Mouse (Mus musculus) intestine, postnatal 0 days (tissue): Measurements from ENCODE around the gene Rpl6. TPM values are rescaled to one million over a fixed set of nuclear protein-coding genes. Genes with fewer than 3 reads are reported as not detected.
"Not testable (repeated sequence)": the region's sequence is repeated elsewhere in the genome, so short reads cannot be mapped to it uniquely, and the experiment has no call there.

Source experiments
- ATAC-seq: fragments of 200-750 bp; cut with Nextera tagmentation; 2 replicates; pipeline ENCODE4 v1.8.0; 2017; ENCODE audit warnings: mild to moderate bottlenecking, moderate TSS enrichment, moderate library complexity
- H3K27ac ChIP-seq: fragments of 300-500 bp; sonication (generic); 2 replicates; pipeline ENCODE4 v1.5.1; 2014; ENCODE audit warnings: mild to moderate bottlenecking, low read depth, low read length, moderate library complexity
- H3K27me3 ChIP-seq: fragments of 300-500 bp; sonication (generic); replicated peaks from 2 replicates; pipeline ENCODE4 v1.6.1; 2014; ENCODE audit warnings: low read length, mixed read lengths; ENCODE audit not compliant: control insufficient read depth, insufficient read depth
- H3K36me3 ChIP-seq: fragments of 300-500 bp; sonication (generic); 2 replicates; pipeline ENCODE4 v1.6.1; 2014; ENCODE audit warnings: mild to moderate bottlenecking, moderate library complexity; ENCODE audit not compliant: control insufficient read depth, insufficient read depth
- H3K4me1 ChIP-seq: fragments of 300-500 bp; sonication (generic); replicated peaks from 2 replicates; pipeline ENCODE4 v1.6.1; 2014; ENCODE audit warnings: antibody characterized with exemption, low read length, mixed read lengths; ENCODE audit not compliant: control insufficient read depth, insufficient read depth
- H3K4me2 ChIP-seq: fragments of 300-500 bp; sonication (generic); replicated peaks from 2 replicates; pipeline ENCODE4 v1.6.1; 2014; ENCODE audit warnings: low read depth, mild to moderate bottlenecking, moderate library complexity
- H3K4me3 ChIP-seq: fragments of 300-500 bp; sonication (generic); 2 replicates; pipeline ENCODE4 v1.5.1; 2014; ENCODE audit warnings: low read depth, low read length
- H3K9ac ChIP-seq: fragments of 300-500 bp; sonication (generic); 2 replicates; pipeline ENCODE4 v1.6.1; 2014; ENCODE audit warnings: mild to moderate bottlenecking, low read depth, low read length
- H3K9me3 ChIP-seq: fragments of 300-500 bp; sonication (generic); 2 replicates; pipeline ENCODE4 v1.6.1; 2016; ENCODE audit warnings: mixed run types; ENCODE audit not compliant: control insufficient read depth
- CTCF ChIP-seq: sonication (generic); IDR thresholded peaks from 2 replicates; pipeline ENCODE4 v1.5.1; 2016; ENCODE audit warnings: low read depth, mild to moderate bottlenecking, control low read depth, antibody characterized with exemption, moderate library complexity
- WGBS: fragments of 180-500 bp; shearing (Covaris S2); extraction: QIAGEN DNeasy Blood & Tissue Kit; methylation state at CpG from one replicate; pipeline ENCODE4 v1.1.7; 2014; 5-methylcytosine and 5-hydroxymethylcytosine counted together
- polyA plus RNA-seq: library from polyadenylated mRNA; unstranded; fragments of >200 nt; fragmentation: Nextera tagmentation; extraction: Ambion mirVana; gene quantifications from 2 replicates; pipeline ENCODE4 v1.2.1, GENCODE M21; 2015

Rpl6 gene
- polyA plus RNA-seq, 1 experiment from 2014 or later, result 359 TPM

DNA sequence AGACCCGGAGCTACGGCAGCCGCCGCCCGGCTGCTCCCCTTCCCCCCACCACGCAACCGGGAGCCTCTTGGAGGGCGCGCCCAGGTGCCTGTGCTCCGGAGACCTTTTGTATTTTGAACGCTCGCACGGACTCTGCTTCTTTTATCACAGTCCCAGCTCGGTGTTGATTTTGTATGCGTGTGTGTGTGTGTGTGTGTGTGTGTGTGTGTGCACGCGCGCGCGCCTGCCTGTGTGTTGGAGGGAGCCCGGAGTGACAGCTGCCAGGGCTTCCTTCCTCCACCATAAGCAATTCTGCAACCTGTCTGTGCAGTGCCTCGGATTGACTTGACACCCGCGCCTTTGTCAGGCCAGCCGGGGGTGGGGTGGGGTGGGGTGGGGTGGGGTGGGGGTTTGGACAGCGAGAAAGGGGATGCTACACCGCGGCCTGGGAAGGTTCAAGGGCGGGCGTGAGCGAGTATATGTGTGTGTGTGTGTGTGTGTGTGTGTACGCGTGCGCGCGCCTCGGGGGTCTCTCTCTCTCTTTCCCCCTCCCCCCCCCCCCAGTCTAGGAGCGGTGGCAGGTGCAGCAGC, 16.5 kb downstream of the Rpl6 start:
- Histone ChIP-seq H3K36me3 (no peaks in the 10 kb centered on the region), H3K4me2 (peak overlapping the region; percentile 78), H3K9me3 (no peaks in the 10 kb centered on the region), H3K4me1 (no peaks in the 10 kb centered on the region), H3K27ac (peak overlapping the region; percentile 94), H3K27me3 (no peaks in the 10 kb centered on the region), H3K9ac (peak overlapping the region; percentile 95), H3K4me3 (peak overlapping the region; percentile 94)
- no peak for TF ChIP-seq CTCF
- peak; percentile 59 for ATAC-seq
- WGBS, result under 1% methylated on average over 36 of the region's 38 CpGs

DNA sequence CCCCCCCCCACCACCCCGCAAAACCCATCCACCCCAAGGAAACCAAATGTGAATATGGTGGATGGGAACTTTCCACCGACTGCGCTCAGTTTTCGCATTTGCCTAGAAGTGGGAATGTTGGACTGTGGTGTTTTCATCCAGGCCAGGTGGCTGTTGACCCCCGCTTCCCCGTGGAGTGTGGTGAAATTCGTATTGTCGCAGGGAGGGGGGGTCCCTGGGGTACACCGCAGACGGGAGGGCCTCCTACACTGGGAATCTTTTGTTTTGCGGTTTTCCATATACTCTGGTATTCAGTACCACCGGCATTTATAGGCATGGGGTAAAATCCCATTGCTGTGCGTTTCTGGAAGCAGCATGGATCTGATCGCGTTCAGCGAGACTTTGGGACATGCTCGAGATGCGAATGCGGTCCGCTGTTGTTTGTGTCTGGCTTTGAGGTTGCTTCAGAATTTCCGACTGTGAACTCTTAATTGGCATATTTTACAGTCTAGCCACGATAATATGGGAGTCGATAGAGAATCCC, 17.1 kb downstream of the Rpl6 start:
- TF ChIP-seq CTCF, result no peak
- Histone ChIP-seq H3K27ac (no peak overlapping the region), H3K27me3 (no peaks in the 10 kb centered on the region), H3K4me3 (peak overlapping the region; percentile 94), H3K36me3 (no peaks in the 10 kb centered on the region), H3K4me2 (peak overlapping the region; percentile 78), H3K9ac (no peak overlapping the region), H3K4me1 (no peaks in the 10 kb centered on the region), H3K9me3 (no peaks in the 10 kb centered on the region)
- ATAC-seq, result no peak
- 20% methylated on average over 23 of the region's 23 CpGs for whole genome bisulfite sequencing

DNA sequence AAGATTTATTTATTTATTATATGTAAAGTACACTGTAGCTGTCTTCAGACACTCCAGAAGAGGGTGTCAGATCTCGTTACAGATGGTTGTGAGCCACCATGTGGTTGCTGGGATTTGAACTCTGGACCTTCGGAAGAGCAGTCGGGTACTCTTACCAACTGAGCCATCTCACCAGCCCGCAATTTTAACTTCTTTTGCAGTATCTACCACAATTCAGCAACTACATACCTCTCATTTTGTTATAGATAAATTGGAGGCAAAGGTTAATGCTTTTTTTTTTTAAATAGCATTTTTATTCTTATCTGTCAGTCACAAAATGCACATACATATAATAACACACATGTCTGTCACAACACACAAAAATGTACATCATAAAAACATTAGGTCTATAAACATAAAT, 19.7 kb downstream of the Rpl6 start:
- H3K4me3 ChIP-seq, H3K9ac ChIP-seq, H3K27ac ChIP-seq, H3K4me2 ChIP-seq, ATAC-seq, H3K4me1 ChIP-seq, H3K27me3 ChIP-seq, H3K36me3 ChIP-seq, H3K9me3 ChIP-seq: not testable (repeated sequence)
- 80% methylated on average over 3 of the region's 4 CpGs for WGBS

DNA sequence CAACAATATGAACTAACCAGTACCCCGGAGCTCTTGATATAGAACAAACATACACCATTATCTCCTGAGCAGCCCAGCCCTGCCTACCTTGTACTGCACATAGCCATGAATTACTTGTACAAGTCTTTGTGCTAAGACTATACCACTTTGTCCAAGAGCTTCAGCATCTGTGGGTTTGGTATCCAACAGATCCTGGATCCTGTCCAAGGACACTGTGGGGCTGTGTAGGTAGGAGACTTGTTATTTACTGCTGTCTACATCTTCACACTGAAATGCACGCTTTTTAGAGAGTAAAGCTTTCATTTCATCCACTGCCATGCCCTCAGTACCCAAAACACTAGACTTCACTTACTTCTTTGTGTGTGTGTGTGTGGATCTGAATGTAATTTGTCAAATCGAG, 20.6 kb downstream of the Rpl6 start:
- H3K27me3 ChIP-seq, result no peaks in the 10 kb centered on the region
- H3K36me3 ChIP-seq, result no peaks in the 10 kb centered on the region
- H3K4me1 ChIP-seq, result no peaks in the 10 kb centered on the region
- H3K27ac ChIP-seq, result no peak overlapping the region
- ATAC-seq, result no peak
- no peaks in the 10 kb centered on the region for H3K9me3 ChIP-seq
- H3K4me2 ChIP-seq, result no peak overlapping the region
- no peak overlapping the region for H3K9ac ChIP-seq
- 73% methylated on average over 3 of the region's 3 CpGs for WGBS
- no peak for TF ChIP-seq CTCF
- no peak overlapping the region for H3K4me3 ChIP-seq

DNA sequence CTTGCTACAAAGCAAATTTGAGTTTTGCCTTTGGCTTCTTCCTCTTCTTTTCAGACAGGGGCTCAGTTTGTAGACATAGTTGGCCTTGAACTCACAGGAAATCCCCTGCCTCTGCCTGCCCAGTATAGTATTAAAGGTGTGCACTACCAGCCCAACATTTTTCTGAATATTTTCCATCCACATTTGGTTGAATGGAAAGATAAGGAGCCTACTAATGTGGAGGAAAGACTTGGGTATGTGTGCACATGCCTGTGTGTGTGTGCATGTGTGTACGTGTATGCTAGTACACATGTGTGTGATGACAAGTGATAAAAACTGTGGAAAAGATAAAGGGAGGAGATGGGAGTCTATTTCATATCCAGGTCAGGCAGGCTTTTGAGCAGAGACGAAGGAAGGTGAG, 21.6 kb downstream of the Rpl6 start:
- Histone ChIP-seq H3K4me1 (0 out of 2 replicates have a peak, but pooled peaks cover 4% of the 10 kb centered on the region), H3K36me3 (no peaks in the 10 kb centered on the region), H3K9me3 (no peaks in the 10 kb centered on the region), H3K27me3 (no peaks in the 10 kb centered on the region), H3K9ac (no peak overlapping the region), H3K4me3 (no peak overlapping the region), H3K4me2 (no peak overlapping the region), H3K27ac (no peak overlapping the region)
- no peak for ATAC-seq
- WGBS, result 44% methylated on average over 2 of the region's 2 CpGs
- TF ChIP-seq CTCF, result no peak

DNA sequence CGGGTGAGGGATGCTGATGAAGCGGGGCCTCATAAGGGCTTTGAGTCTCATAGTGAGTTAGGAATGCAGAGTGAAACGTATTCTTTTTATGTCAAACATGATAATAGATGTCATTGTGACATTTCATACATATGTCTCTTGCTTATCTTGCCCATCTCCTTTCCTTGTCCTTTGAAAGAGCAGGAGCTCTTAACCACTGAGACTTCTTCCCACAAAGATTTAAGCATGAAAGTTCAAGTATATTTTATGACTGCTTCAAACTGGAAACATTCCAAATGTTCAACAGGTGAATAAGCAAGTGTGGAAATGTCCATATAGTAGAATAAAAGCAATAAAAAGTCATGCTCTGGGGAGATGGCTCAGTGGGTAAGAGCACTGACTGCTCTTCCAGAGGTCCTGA, 22.1 kb downstream of the Rpl6 start:
- no peaks in the 10 kb centered on the region for H3K27me3 ChIP-seq
- H3K9me3 ChIP-seq, result no peaks in the 10 kb centered on the region
- peak overlapping the region; percentile 21; the same call in 1 of the 2 replicates for H3K4me2 ChIP-seq
- ATAC-seq, result peak; percentile 14; the same call in 1 of the 2 replicates
- H3K27ac ChIP-seq, result no peak overlapping the region
- no peak overlapping the region for H3K4me3 ChIP-seq
- WGBS, result 43% methylated on average over 3 of the region's 3 CpGs
- no peak overlapping the region for H3K9ac ChIP-seq
- 0 out of 2 replicates have a peak, but pooled peaks cover 4% of the 10 kb centered on the region for H3K4me1 ChIP-seq
- TF ChIP-seq CTCF, result no peak
- no peaks in the 10 kb centered on the region for H3K36me3 ChIP-seq
